Mouse (Mus musculus): Measurements from ENCODE around the gene Dach1. TPM values are rescaled to one million over a fixed set of nuclear protein-coding genes. Genes with fewer than 3 reads are reported as not detected.

Gene Dach1
- polyA plus RNA-seq, 1 experiment = 8.9 TPM

- TF ChIP-seq CTCF (IDR thresholded peaks at IDR 0.05; ENCODE audit: insufficient read depth, low read length) (no peak), POLR2A (IDR thresholded peaks at IDR 0.05; ENCODE audit: borderline replicate concordance, extremely low read depth, low read depth, low read length) (no peak)
- 85% methylated on average over 1 of the region's 1 CpGs for WGBS
- no peak for DNase-seq
- H3K4me3 ChIP-seq (replicated peaks; ENCODE audit: extremely low read depth, low read depth, low read length) = no peak overlapping the region
- H3K4me1 ChIP-seq (ENCODE audit: control insufficient read depth, insufficient read depth, low read length) = no peaks in the 10 kb centered on the region
Measured at GRCm38 (mm10) chr14:97855345-97855744, 314.2 kb downstream of the Dach1 start.

DNA sequence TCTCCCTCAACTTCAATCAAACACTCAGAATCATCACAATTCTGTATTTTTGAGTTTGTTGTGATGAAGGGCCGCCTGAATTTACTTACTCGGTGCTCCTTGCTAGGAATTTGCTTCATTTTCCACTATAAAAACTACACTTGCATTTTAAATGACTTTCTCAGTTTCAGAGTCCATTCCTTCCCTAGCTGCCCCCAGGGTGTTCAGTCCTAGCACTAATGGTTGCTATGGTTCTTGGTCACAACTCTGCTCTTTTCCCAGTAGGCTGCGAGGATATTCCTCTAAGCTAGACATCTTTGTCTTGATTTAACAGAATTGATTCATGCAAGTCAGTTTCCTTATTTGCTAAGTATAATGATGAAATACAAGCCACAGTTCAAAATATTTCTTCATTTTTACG is 319.1 kb downstream of the Dach1 start:
- 78% methylated on average over 4 of the region's 4 CpGs for WGBS

GRCm38 (mm10) chr14:97847641-97848040 is 321.9 kb downstream of the Dach1 start:
- Histone ChIP-seq H3K4me1 (ENCODE audit: control insufficient read depth, insufficient read depth, low read length) (no peaks in the 10 kb centered on the region; the same call in 1 of the 2 replicates), H3K4me3 (replicated peaks; ENCODE audit: extremely low read depth, low read depth, low read length) (no peak overlapping the region)
- 55% methylated on average over 1 of the region's 1 CpGs for WGBS
- no peak for TF ChIP-seq CTCF (IDR thresholded peaks at IDR 0.05; ENCODE audit: insufficient read depth, low read length)
- DNase-seq = no peak

More for the DNA sequence above, 319.1 kb downstream of the Dach1 start:
- no peak overlapping the region for H3K4me3 ChIP-seq (replicated peaks; ENCODE audit: extremely low read depth, low read depth, low read length)
- no peaks in the 10 kb centered on the region; the same call in 1 of the 2 replicates for H3K4me1 ChIP-seq (ENCODE audit: control insufficient read depth, insufficient read depth, low read length)
- no peak for DNase-seq
- TF ChIP-seq POLR2A (IDR thresholded peaks at IDR 0.05; ENCODE audit: borderline replicate concordance, extremely low read depth, low read depth, low read length) (no peak), CTCF (IDR thresholded peaks at IDR 0.05; ENCODE audit: insufficient read depth, low read length) (no peak)

DNA sequence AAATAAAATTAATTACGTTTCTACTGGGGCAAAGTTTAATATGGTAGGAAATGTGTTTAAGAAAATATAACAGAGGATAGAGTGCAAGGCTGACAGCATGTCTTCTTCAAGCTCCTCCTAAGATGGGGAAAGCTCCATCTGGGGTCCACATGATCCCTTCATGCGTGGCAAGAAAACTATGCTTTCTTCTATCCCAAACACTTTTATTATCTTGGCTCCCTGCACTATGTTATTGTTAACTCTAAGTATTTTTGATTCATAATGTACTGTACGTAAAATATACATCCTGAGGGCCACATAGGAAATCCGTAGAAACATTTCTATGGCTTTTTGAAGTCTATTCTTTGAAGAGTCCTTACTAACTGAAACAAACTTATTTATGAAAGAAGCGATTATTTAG is 330.3 kb downstream of the Dach1 start:
- DNase-seq = no peak
- no peak overlapping the region for H3K4me3 ChIP-seq (replicated peaks; ENCODE audit: extremely low read depth, low read depth, low read length)
- TF ChIP-seq CTCF (IDR thresholded peaks at IDR 0.05; ENCODE audit: insufficient read depth, low read length) (no peak), POLR2A (IDR thresholded peaks at IDR 0.05; ENCODE audit: borderline replicate concordance, extremely low read depth, low read depth, low read length) (no peak)
- H3K4me1 ChIP-seq (ENCODE audit: control insufficient read depth, insufficient read depth, low read length) = no peaks in the 10 kb centered on the region
- WGBS = 50% methylated on average over 5 of the region's 5 CpGs

GRCm38 (mm10) chr14:97829865-97830264 is 339.7 kb downstream of the Dach1 start:
- no peak for DNase-seq
- no peak overlapping the region for H3K4me3 ChIP-seq (replicated peaks; ENCODE audit: extremely low read depth, low read depth, low read length)
- no peaks in the 10 kb centered on the region for H3K4me1 ChIP-seq (ENCODE audit: control insufficient read depth, insufficient read depth, low read length)
- TF ChIP-seq CTCF (IDR thresholded peaks at IDR 0.05; ENCODE audit: insufficient read depth, low read length) = no peak
- TF ChIP-seq POLR2A (IDR thresholded peaks at IDR 0.05; ENCODE audit: borderline replicate concordance, extremely low read depth, low read depth, low read length) = no peak
- 78% methylated on average over 3 of the region's 3 CpGs for WGBS

- TF ChIP-seq CTCF (IDR thresholded peaks at IDR 0.05; ENCODE audit: insufficient read depth, low read length) = no peak
- Histone ChIP-seq H3K4me3 (replicated peaks; ENCODE audit: extremely low read depth, low read depth, low read length) (no peak overlapping the region), H3K4me1 (ENCODE audit: control insufficient read depth, insufficient read depth, low read length) (no peaks in the 10 kb centered on the region)
- 52% methylated on average over 7 of the region's 7 CpGs for WGBS
- DNase-seq = no peak
Measured at GRCm38 (mm10) chr14:97814555-97815175, 354.9 kb downstream of the Dach1 start.

DNA sequence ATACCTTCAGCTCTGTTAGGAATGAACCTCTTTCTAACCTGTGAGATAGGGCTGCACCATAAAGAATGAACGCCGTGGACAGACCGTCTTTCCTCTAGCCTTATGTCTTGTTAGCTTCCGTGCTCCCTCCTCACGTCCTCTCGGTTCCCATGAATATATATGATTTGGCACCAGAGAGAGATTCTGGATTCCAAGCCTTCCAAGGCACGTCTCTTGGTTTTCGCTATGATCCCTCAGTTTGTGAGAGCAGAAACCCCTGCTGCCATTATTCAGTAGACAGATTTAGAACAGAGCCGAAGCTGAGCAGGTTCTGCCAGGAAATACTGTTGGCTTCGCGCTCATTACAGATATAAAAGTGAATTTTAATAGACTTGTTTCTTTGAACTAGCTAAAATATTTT is 356.0 kb downstream of the Dach1 start:
- Histone ChIP-seq H3K4me1 (ENCODE audit: control insufficient read depth, insufficient read depth, low read length) (no peaks in the 10 kb centered on the region), H3K4me3 (replicated peaks; ENCODE audit: extremely low read depth, low read depth, low read length) (no peak overlapping the region)
- DNase-seq = no peak
- 78% methylated on average over 11 of the region's 11 CpGs for WGBS
- no peak for TF ChIP-seq POLR2A (IDR thresholded peaks at IDR 0.05; ENCODE audit: borderline replicate concordance, extremely low read depth, low read depth, low read length)
- TF ChIP-seq CTCF (IDR thresholded peaks at IDR 0.05; ENCODE audit: insufficient read depth, low read length) = no peak

DNA sequence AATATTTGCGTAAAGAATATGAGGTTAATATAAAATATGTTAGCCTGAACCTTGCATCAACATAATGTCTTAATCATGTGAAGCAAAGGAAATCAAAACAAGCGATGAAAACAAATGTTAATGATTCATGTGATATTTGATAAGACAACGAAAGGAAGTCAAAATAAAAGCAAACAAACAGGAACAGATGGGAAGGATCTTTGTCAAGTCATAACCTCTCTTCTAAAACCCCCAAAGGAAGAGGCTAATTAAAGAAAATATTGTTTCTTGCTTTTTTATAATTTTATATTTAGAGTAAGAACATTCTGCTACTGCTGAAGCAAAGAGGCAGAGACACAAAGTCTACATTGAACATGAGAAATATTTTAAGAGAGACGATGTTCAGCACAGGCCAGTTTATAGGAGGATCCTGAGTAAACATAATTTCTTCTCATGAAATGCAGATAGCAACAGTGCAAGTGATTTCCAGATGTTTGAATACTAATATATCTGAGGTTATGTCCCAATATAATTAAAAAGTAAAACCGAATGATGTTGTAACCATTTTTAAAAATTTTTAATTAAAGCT is 374.1 kb downstream of the Dach1 start:
- DNase-seq = no peak
- Histone ChIP-seq H3K4me1 (ENCODE audit: control insufficient read depth, insufficient read depth, low read length) (no peaks in the 10 kb centered on the region), H3K4me3 (replicated peaks; ENCODE audit: extremely low read depth, low read depth, low read length) (no peak overlapping the region)
- no peak for TF ChIP-seq CTCF (IDR thresholded peaks at IDR 0.05; ENCODE audit: insufficient read depth, low read length)
- no peak for TF ChIP-seq POLR2A (IDR thresholded peaks at IDR 0.05; ENCODE audit: borderline replicate concordance, extremely low read depth, low read depth, low read length)
- WGBS = 68% methylated on average over 5 of the region's 5 CpGs

DNA sequence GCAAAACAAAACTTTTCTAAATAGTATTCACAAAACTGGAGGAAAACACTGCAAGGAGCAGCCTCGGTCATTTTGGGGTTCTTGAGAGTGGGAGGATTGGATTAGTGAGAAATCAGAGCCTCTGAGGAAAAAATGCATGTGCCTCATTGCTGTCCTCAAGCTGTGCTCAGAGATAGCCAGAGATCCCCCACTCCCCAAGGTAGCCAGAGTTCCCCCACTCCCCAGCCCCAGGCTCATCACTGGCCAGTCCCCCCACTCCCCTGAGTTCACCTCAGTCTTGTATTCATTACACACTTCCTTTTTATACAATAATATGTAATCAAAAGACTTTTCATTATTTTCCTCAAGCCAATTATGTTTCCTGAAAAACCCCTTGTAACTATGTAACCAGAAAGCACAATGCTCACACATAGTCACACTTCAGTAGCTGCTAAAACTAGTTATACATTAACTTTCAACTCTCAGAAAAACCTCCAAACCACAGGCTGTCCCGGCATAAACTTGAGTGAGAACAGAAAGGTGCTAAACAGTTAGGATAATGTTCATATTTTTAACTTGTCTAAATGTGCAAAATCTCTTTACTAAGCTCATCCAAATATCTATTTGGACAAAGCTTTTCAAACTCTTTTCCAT is 395.3 kb downstream of the Dach1 start:
- 72% methylated on average over 2 of the region's 2 CpGs for WGBS
- H3K4me3 ChIP-seq (replicated peaks; ENCODE audit: extremely low read depth, low read depth, low read length) = no peak overlapping the region
- H3K4me1 ChIP-seq (ENCODE audit: control insufficient read depth, insufficient read depth, low read length) = no peaks in the 10 kb centered on the region
- TF ChIP-seq CTCF (IDR thresholded peaks at IDR 0.05; ENCODE audit: insufficient read depth, low read length) = no peak
- no peak for DNase-seq

DNA sequence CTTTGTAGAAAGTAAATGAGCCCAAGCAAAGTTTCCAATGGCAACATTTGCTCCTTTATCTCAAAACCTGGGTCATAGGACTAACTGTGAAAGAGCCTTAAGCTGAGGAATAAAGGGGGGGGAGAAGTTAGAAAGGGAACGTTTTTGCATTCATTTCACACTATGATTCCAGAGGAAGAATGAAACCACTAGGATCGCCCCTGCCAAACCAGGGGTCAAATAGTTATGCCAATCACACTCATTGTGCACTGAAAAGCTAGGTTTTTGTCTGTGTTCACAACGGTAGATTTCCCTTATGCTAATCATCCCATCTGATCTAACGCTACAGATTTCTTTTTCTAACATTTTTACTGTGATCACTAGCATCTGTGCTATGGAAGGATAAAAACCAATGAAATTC is 415.2 kb downstream of the Dach1 start:
- no peak for DNase-seq
- TF ChIP-seq POLR2A (IDR thresholded peaks at IDR 0.05; ENCODE audit: borderline replicate concordance, extremely low read depth, low read depth, low read length) = no peak
- TF ChIP-seq CTCF (IDR thresholded peaks at IDR 0.05; ENCODE audit: insufficient read depth, low read length) = no peak
- Histone ChIP-seq H3K4me1 (ENCODE audit: control insufficient read depth, insufficient read depth, low read length) (no peaks in the 10 kb centered on the region), H3K4me3 (replicated peaks; ENCODE audit: extremely low read depth, low read depth, low read length) (no peak overlapping the region)
- 80% methylated on average over 4 of the region's 4 CpGs for WGBS

All from lung, adult 2 months (tissue).